Mouse (Mus musculus): ENCODE data around the gene Tpra1. TPM values are rescaled to one million over a fixed set of nuclear protein-coding genes. Genes with fewer than 3 reads are reported as not detected.

Tpra1 gene
- total RNA-seq, 1 experiment from 2014 or later: 24.4 TPM

GRCm38 (mm10) chr6:88939281-88940089, 37.4 kb downstream of the Tpra1 start:
- no peak for ATAC-seq (replicated peaks; ENCODE audit: insufficient number of reproducible peaks, low FRiP score, low TSS enrichment, poor library complexity, severe bottlenecking)

GRCm38 (mm10) chr6:88940090-88940916, 38.3 kb downstream of the Tpra1 start:
- no peak for ATAC-seq (replicated peaks; ENCODE audit: insufficient number of reproducible peaks, low FRiP score, low TSS enrichment, poor library complexity, severe bottlenecking)

GRCm38 (mm10) chr6:88941628-88942027, 39.6 kb downstream of the Tpra1 start:
- no peak for ATAC-seq (replicated peaks; ENCODE audit: insufficient number of reproducible peaks, low FRiP score, low TSS enrichment, poor library complexity, severe bottlenecking)

GRCm38 (mm10) chr6:88942595-88942994, 40.5 kb downstream of the Tpra1 start:
- ATAC-seq (replicated peaks; ENCODE audit: insufficient number of reproducible peaks, low FRiP score, low TSS enrichment, poor library complexity, severe bottlenecking): no peak

GRCm38 (mm10) chr6:88943666-88944065, 41.6 kb downstream of the Tpra1 start:
- ATAC-seq (replicated peaks; ENCODE audit: insufficient number of reproducible peaks, low FRiP score, low TSS enrichment, poor library complexity, severe bottlenecking): no peak

GRCm38 (mm10) chr6:88946442-88946841, 44.4 kb downstream of the Tpra1 start:
- ATAC-seq (replicated peaks; ENCODE audit: insufficient number of reproducible peaks, low FRiP score, low TSS enrichment, poor library complexity, severe bottlenecking): no peak

- no peak for ATAC-seq (replicated peaks; ENCODE audit: insufficient number of reproducible peaks, low FRiP score, low TSS enrichment, poor library complexity, severe bottlenecking)
Measured at GRCm38 (mm10) chr6:88947771-88948170, 45.7 kb downstream of the Tpra1 start.

- no peak for ATAC-seq (replicated peaks; ENCODE audit: insufficient number of reproducible peaks, low FRiP score, low TSS enrichment, poor library complexity, severe bottlenecking)
Measured at GRCm38 (mm10) chr6:88956725-88957124, 54.7 kb downstream of the Tpra1 start.

GRCm38 (mm10) chr6:88957313-88957712, 55.3 kb downstream of the Tpra1 start:
- ATAC-seq (replicated peaks; ENCODE audit: insufficient number of reproducible peaks, low FRiP score, low TSS enrichment, poor library complexity, severe bottlenecking): no peak

- no peak for ATAC-seq (replicated peaks; ENCODE audit: insufficient number of reproducible peaks, low FRiP score, low TSS enrichment, poor library complexity, severe bottlenecking)
Measured at GRCm38 (mm10) chr6:88957801-88958211, 55.8 kb downstream of the Tpra1 start.

GRCm38 (mm10) chr6:88958305-88958704, 56.3 kb downstream of the Tpra1 start:
- no peak for ATAC-seq (replicated peaks; ENCODE audit: insufficient number of reproducible peaks, low FRiP score, low TSS enrichment, poor library complexity, severe bottlenecking)

GRCm38 (mm10) chr6:88959834-88960233, 57.8 kb downstream of the Tpra1 start:
- no peak for ATAC-seq (replicated peaks; ENCODE audit: insufficient number of reproducible peaks, low FRiP score, low TSS enrichment, poor library complexity, severe bottlenecking)

- ATAC-seq (replicated peaks; ENCODE audit: insufficient number of reproducible peaks, low FRiP score, low TSS enrichment, poor library complexity, severe bottlenecking): no peak
Measured at GRCm38 (mm10) chr6:88960941-88961340, 58.9 kb downstream of the Tpra1 start.

Other genes with a start within 250 kb of the Tpra1 start
- gene Mgll, start 177.8 kb upstream of the Tpra1 start, total RNA-seq (2017): 1.9 to 3.9 TPM in 2 of 3 replicates, not detected in the other
- gene Abtb1, start 60.3 kb upstream of the Tpra1 start, total RNA-seq (2017): 32.9 to 52.6 TPM (median 51.6 TPM) in 3 replicates
- gene Podxl2, start 27.2 kb upstream of the Tpra1 start, total RNA-seq (2017): not detected in 3 replicates
- gene Mcm2, start 3.5 kb upstream of the Tpra1 start, total RNA-seq (2017): 10.9 to 27.9 TPM (median 20.2 TPM) in 3 replicates

All from monocyte, adult 5-6 weeks (primary cell).